Mouse (Mus musculus): ENCODE results near the gene Gm438. TPM values are rescaled to one million over a fixed set of nuclear protein-coding genes. Genes with fewer than 3 reads are reported as not detected.
"Not testable (repeated sequence)": the region's sequence is repeated elsewhere in the genome, so short reads cannot be mapped to it uniquely, and the experiment has no call there.

Gm438 gene
- polyA plus RNA-seq (2016; fragmentation: Nextera tagmentation; extraction: Ambion mirVana) = not detected in 2 replicates

GRCm38 (mm10) chr4:144786483-144786882 lies at the start of gene Gm438:
Gene Gm438, minus strand, starts transcription at chr4:144786583.
- Histone ChIP-seq H3K27ac (replicated peaks) (no peak within 1 kb of the TSS), H3K27me3 (ENCODE audit: low read depth, poor library complexity, severe bottlenecking) (no peaks in the 10 kb centered on the region), H3K4me1 (no peaks in the 10 kb centered on the region), H3K9me3 (replicated peaks) (no peaks in the 10 kb centered on the region), H3K4me3 (no peak within 1 kb of the TSS), H3K36me3 (no peaks in the 10 kb centered on the region)
- no peak for DNase-seq (ENCODE audit: low spot score)

- Histone ChIP-seq H3K9me3 (replicated peaks) (peaks cover 10% of the 10 kb centered on the region; the same call in 1 of the 2 replicates), H3K27ac (replicated peaks) (no peak overlapping the region), H3K4me3 (no peak overlapping the region), H3K27me3 (ENCODE audit: low read depth, poor library complexity, severe bottlenecking) (no peaks in the 10 kb centered on the region), H3K36me3 (no peaks in the 10 kb centered on the region), H3K4me1 (no peaks in the 10 kb centered on the region)
- WGBS = 86% methylated on average over 2 of the region's 2 CpGs
- no peak for DNase-seq (ENCODE audit: low spot score)
These were observed 38.3 kb upstream of the Gm438 start for GRCm38 (mm10) chr4:144824706-144825105.

GRCm38 (mm10) chr4:144823996-144824395 lies 37.6 kb upstream of the Gm438 start:
- DNase-seq (ENCODE audit: low spot score) = no peak
- Histone ChIP-seq H3K9me3 (replicated peaks) (peaks cover 10% of the 10 kb centered on the region; the same call in 1 of the 2 replicates), H3K36me3 (no peaks in the 10 kb centered on the region), H3K4me3 (no peak overlapping the region), H3K27me3 (ENCODE audit: low read depth, poor library complexity, severe bottlenecking) (no peaks in the 10 kb centered on the region), H3K4me1 (no peaks in the 10 kb centered on the region), H3K27ac (replicated peaks) (no peak overlapping the region)
- WGBS = 87% methylated on average over 2 of the region's 2 CpGs

GRCm38 (mm10) chr4:144807135-144807534 lies 20.8 kb upstream of the Gm438 start:
- not testable (repeated sequence) for H3K36me3 ChIP-seq

GRCm38 (mm10) chr4:144803633-144804032 lies 17.2 kb upstream of the Gm438 start:
- no peaks in the 10 kb centered on the region for H3K27me3 ChIP-seq (ENCODE audit: low read depth, poor library complexity, severe bottlenecking)
- H3K36me3 ChIP-seq = no peaks in the 10 kb centered on the region
- DNase-seq (ENCODE audit: low spot score) = no peak
- H3K9me3 ChIP-seq (replicated peaks) = no peaks in the 10 kb centered on the region; the same call in 1 of the 2 replicates
- WGBS = 85% methylated on average over 3 of the region's 3 CpGs
- no peak overlapping the region for H3K4me3 ChIP-seq
- H3K27ac ChIP-seq (replicated peaks) = no peak overlapping the region
- H3K4me1 ChIP-seq = no peaks in the 10 kb centered on the region

More at GRCm38 (mm10) chr4:144807135-144807534, 20.8 kb upstream of the Gm438 start:
- not testable (repeated sequence) for H3K27me3 ChIP-seq (ENCODE audit: low read depth, poor library complexity, severe bottlenecking); H3K9me3 ChIP-seq (replicated peaks); H3K4me3 ChIP-seq; H3K27ac ChIP-seq (replicated peaks); DNase-seq (ENCODE audit: low spot score); H3K4me1 ChIP-seq
- 50% methylated on average over 5 of the region's 5 CpGs for WGBS

GRCm38 (mm10) chr4:144790141-144790540 lies 3.8 kb upstream of the Gm438 start:
- H3K27ac ChIP-seq (replicated peaks) = no peak overlapping the region
- H3K27me3 ChIP-seq (ENCODE audit: low read depth, poor library complexity, severe bottlenecking) = no peaks in the 10 kb centered on the region
- H3K4me1 ChIP-seq = no peaks in the 10 kb centered on the region
- 88% methylated on average over 1 of the region's 1 CpGs for WGBS
- no peak for DNase-seq (ENCODE audit: low spot score)
- H3K9me3 ChIP-seq (replicated peaks) = no peaks in the 10 kb centered on the region
- no peak overlapping the region for H3K4me3 ChIP-seq
- H3K36me3 ChIP-seq = no peaks in the 10 kb centered on the region

GRCm38 (mm10) chr4:144782476-144783197 lies 3.7 kb downstream of the Gm438 start:
- Histone ChIP-seq H3K4me1 (no peaks in the 10 kb centered on the region), H3K36me3 (no peaks in the 10 kb centered on the region), H3K27me3 (ENCODE audit: low read depth, poor library complexity, severe bottlenecking) (no peaks in the 10 kb centered on the region), H3K9me3 (replicated peaks) (0 out of 2 replicates have a peak, but pooled peaks cover 3% of the 10 kb centered on the region), H3K4me3 (no peak overlapping the region), H3K27ac (replicated peaks) (no peak overlapping the region)
- 85% methylated on average over 3 of the region's 3 CpGs for WGBS
- no peak for DNase-seq (ENCODE audit: low spot score)

GRCm38 (mm10) chr4:144765722-144766121 lies 20.7 kb downstream of the Gm438 start:
- Histone ChIP-seq H3K9me3 (replicated peaks) (peaks cover 3% of the 10 kb centered on the region; the same call in 1 of the 2 replicates), H3K36me3 (no peaks in the 10 kb centered on the region), H3K27me3 (ENCODE audit: low read depth, poor library complexity, severe bottlenecking) (no peaks in the 10 kb centered on the region), H3K4me3 (no peak overlapping the region), H3K4me1 (no peaks in the 10 kb centered on the region), H3K27ac (replicated peaks) (no peak overlapping the region)
- DNase-seq (ENCODE audit: low spot score) = no peak
- 48% methylated on average over 2 of the region's 2 CpGs for WGBS

GRCm38 (mm10) chr4:144749139-144749538 lies 37.2 kb downstream of the Gm438 start:
- H3K9me3 ChIP-seq (replicated peaks) = peaks cover 10% of the 10 kb centered on the region
- H3K4me1 ChIP-seq = no peaks in the 10 kb centered on the region
- no peaks in the 10 kb centered on the region for H3K27me3 ChIP-seq (ENCODE audit: low read depth, poor library complexity, severe bottlenecking)
- no peaks in the 10 kb centered on the region for H3K36me3 ChIP-seq
- no peak for DNase-seq (ENCODE audit: low spot score)
- H3K27ac ChIP-seq (replicated peaks) = no peak overlapping the region
- 66% methylated on average over 1 of the region's 1 CpGs for WGBS
- no peak overlapping the region for H3K4me3 ChIP-seq

Other genes with a start within 250 kb of the Gm438 start
- gene Gm13124, start 221.4 kb downstream of the Gm438 start, polyA plus RNA-seq (2016; fragmentation: Nextera tagmentation; extraction: Ambion mirVana) = not detected in 2 replicates
- gene Aadacl4, start 172.9 kb downstream of the Gm438 start, polyA plus RNA-seq (2016; fragmentation: Nextera tagmentation; extraction: Ambion mirVana) = not detected in 2 replicates
- gene Gm436, start 100.2 kb downstream of the Gm438 start, polyA plus RNA-seq (2016; fragmentation: Nextera tagmentation; extraction: Ambion mirVana) = not detected in 2 replicates
- not detected in 2 replicates for gene Gm13178, start 65.2 kb downstream of the Gm438 start, polyA plus RNA-seq (2016; fragmentation: Nextera tagmentation; extraction: Ambion mirVana)
- 7.0 and 8.6 TPM in 2 replicates for gene Dhrs3, start 106.2 kb upstream of the Gm438 start, polyA plus RNA-seq (2016; fragmentation: Nextera tagmentation; extraction: Ambion mirVana)